In genomic region chrX:36902321-36903114, GRCm38 (mm10) we compare ENCODE assay signal across 8 mouse cellular contexts. TPM values are rescaled to one million over a fixed set of nuclear protein-coding genes. Genes with fewer than 3 reads are reported as not detected.
DNase-seq lines count a peak whose midpoint lies in the region; ATAC-seq and TF ChIP-seq lines count a peak whose summit lies in the region.

Gene Nkrf, minus strand, starts transcription at chrX:36902899.

- H3K9ac ChIP-seq in heart, embryonic 11.5 days (ENCODE audit: low read depth, low read length) = peak within 1 kb of the TSS; percentile 75
- H3K9ac ChIP-seq in liver, postnatal 0 days (replicated peaks) = peak within 1 kb of the TSS; percentile 74

- H3K4me3 ChIP-seq in C2C12 (ENCODE audit: insufficient read depth, poor library complexity, severe bottlenecking) = peak within 1 kb of the TSS; percentile 60
- H3K4me3 ChIP-seq in cortical plate, adult 2 months (ENCODE audit: insufficient read depth, low read length) = peak within 1 kb of the TSS; percentile 91
- peak within 1 kb of the TSS; percentile 55 for H3K4me3 ChIP-seq in heart, embryonic 11.5 days (ENCODE audit: low read depth, low read length)
- peak within 1 kb of the TSS; percentile 62 for H3K4me3 ChIP-seq in liver, postnatal 0 days (ENCODE audit: low read depth, low read length)

- CTCF ChIA-PET in Patski (lab: Charles Lee) = no interaction called here

- no peak for TF ChIP-seq EP300 in liver, postnatal 0 days (IDR thresholded peaks at IDR 0.05; ENCODE audit: low read depth)

- TF ChIP-seq CTCF in C2C12 (IDR thresholded peaks at IDR 0.05; ENCODE audit: control insufficient read depth, insufficient read depth, insufficient read length) = no peak
- no peak for TF ChIP-seq CTCF in Patski (IDR thresholded peaks at IDR 0.05)
- no peak for TF ChIP-seq CTCF in cortical plate, adult 2 months (IDR thresholded peaks at IDR 0.05; ENCODE audit: extremely low read depth, insufficient read depth, low read length)
- TF ChIP-seq CTCF in liver, postnatal 0 days (IDR thresholded peaks at IDR 0.05; ENCODE audit: low read depth) = no peak

- no peaks in the 10 kb centered on the region for H3K4me1 ChIP-seq in cortical plate, adult 2 months (ENCODE audit: control insufficient read depth, insufficient read depth, low read length)
- no peaks in the 10 kb centered on the region for H3K4me1 ChIP-seq in heart, embryonic 11.5 days (ENCODE audit: control insufficient read depth, insufficient read depth, low read length)
- H3K4me1 ChIP-seq in liver, postnatal 0 days (ENCODE audit: insufficient read depth) = 0 out of 2 replicates have a peak, but pooled peaks cover 3% of the 10 kb centered on the region

- no peak for DNase-seq in Patski (ENCODE audit: low read depth, low spot score)
- peak; percentile 22 for DNase-seq in kidney, postnatal 14 days
- DNase-seq in liver, postnatal 0 days = peak; percentile 40
- DNase-seq in right cerebral cortex, adult 18-20 months = peak; percentile 43
- no peak for DNase-seq in c-Kit-positive CD71-positive TER-119-positive erythroid progenitor cells, embryonic 14.5 days (ENCODE audit: low spot score)

- H3K36me3 ChIP-seq in C2C12 (ENCODE audit: control insufficient read depth, insufficient read depth) = no peaks in the 10 kb centered on the region
- no peaks in the 10 kb centered on the region for H3K36me3 ChIP-seq in heart, embryonic 11.5 days (ENCODE audit: control insufficient read depth, insufficient read depth, low read length)
- no peaks in the 10 kb centered on the region for H3K36me3 ChIP-seq in liver, postnatal 0 days (replicated peaks; ENCODE audit: insufficient read depth, low read length)

- POLR2A ChIA-PET in Patski (lab: Charles Lee) = no interaction called here

- TF ChIP-seq POLR2A in cortical plate, adult 2 months (IDR thresholded peaks at IDR 0.05; ENCODE audit: extremely low read depth, insufficient read depth, low read length) = peak; percentile 63; the same call in 1 of the 2 replicates

- 19% methylated on average over 30 of the region's 47 CpGs for WGBS in heart, embryonic 11.5 days (ENCODE audit: insufficient replicate concordance)
- 28% methylated on average over 34 of the region's 47 CpGs for WGBS in liver, postnatal 0 days (ENCODE audit: insufficient replicate concordance)

- peaks cover 52% of the 10 kb centered on the region for H3K79me2 ChIP-seq in C2C12 (ENCODE audit: control insufficient read depth, insufficient read depth)

- in situ Hi-C loops in Patski (cut with MboI; ENCODE audit: low pct_unique_long_range_greater_than_20kb) = no loop called here

- peak within 1 kb of the TSS; percentile 65 for H3K4me2 ChIP-seq in heart, embryonic 11.5 days
- peak within 1 kb of the TSS; percentile 85 for H3K4me2 ChIP-seq in liver, postnatal 0 days (ENCODE audit: low read depth, low read length)

- no peaks in the 10 kb centered on the region for H3K9me3 ChIP-seq in heart, embryonic 11.5 days (replicated peaks; ENCODE audit: control insufficient read depth, low read length)
- H3K9me3 ChIP-seq in liver, postnatal 0 days (ENCODE audit: low read length) = no peaks in the 10 kb centered on the region

- H3K27me3 ChIP-seq in C2C12 (ENCODE audit: control insufficient read depth, insufficient read depth, insufficient read length) (no peaks in the 10 kb centered on the region), Patski (peaks cover 20% of the 10 kb centered on the region)
- no peaks in the 10 kb centered on the region for H3K27me3 ChIP-seq in heart, embryonic 11.5 days (ENCODE audit: control insufficient read depth, insufficient read depth, low read length)
- H3K27me3 ChIP-seq in liver, postnatal 0 days (ENCODE audit: insufficient read depth, low read length) = no peaks in the 10 kb centered on the region

- H3K27ac ChIP-seq in cortical plate, adult 2 months (ENCODE audit: insufficient read depth, low read length) = peak within 1 kb of the TSS; percentile 49
- H3K27ac ChIP-seq in heart, embryonic 11.5 days (ENCODE audit: low read depth, low read length) = peak within 1 kb of the TSS; percentile 64
- H3K27ac ChIP-seq in liver, postnatal 0 days (ENCODE audit: low read depth) = peak within 1 kb of the TSS; percentile 66

- peak within 1 kb of the TSS; percentile 68 for H3ac ChIP-seq in C2C12 (ENCODE audit: control insufficient read depth, insufficient read length, low read depth)

- H3K79me3 ChIP-seq in C2C12 (ENCODE audit: low read depth) = peaks cover 43% of the 10 kb centered on the region

- ATAC-seq in Patski = peak; percentile 40
- peak; percentile 49 for ATAC-seq in heart, embryonic 11.5 days (replicated peaks; ENCODE audit: insufficient number of reproducible peaks, low FRiP score, low TSS enrichment)
- peak; percentile 46 for ATAC-seq in liver, postnatal 0 days

TF ChIP-seq in C2C12, 6 proteins besides CTCF, POLR2A, EP300 and RAD21:
- TF ChIP-seq FOSL1 (IDR thresholded peaks at IDR 0.05; ENCODE audit: insufficient read depth, low read length, poor library complexity, severe bottlenecking) (no peak), MYOG (IDR thresholded peaks at IDR 0.05; ENCODE audit: control insufficient read depth, extremely low read depth, insufficient read length) (no peak), CEBPB (IDR thresholded peaks at IDR 0.05; ENCODE audit: low read depth) (no peak), USF1 (IDR thresholded peaks at IDR 0.05; ENCODE audit: low read depth) (no peak), MYOD1 (IDR thresholded peaks at IDR 0.05; ENCODE audit: control insufficient read depth, insufficient read length, low read depth) (no peak), MAX (IDR thresholded peaks at IDR 0.05) (no peak)

RNA-seq across cellular contexts. Expression of gene Nkrf, which starts in this region (rescaled TPM):
- polyA plus RNA-seq in C2C12 (2012; fragmentation: generic; extraction: Trizol) (4.3 TPM), Patski (2021) (8.4 TPM)
- 16.5 and 16.7 TPM in 2 replicates for polyA plus RNA-seq in cortical plate, adult 2 months (2012; rRNA removed)
- polyA plus RNA-seq in heart, embryonic 11.5 days (2014; fragmentation: Nextera tagmentation; extraction: Ambion mirVana) = 1.1 and 1.3 TPM in 2 replicates
- 0.69 and 0.75 TPM in 2 replicates for polyA plus RNA-seq in liver, postnatal 0 days (2015; fragmentation: Nextera tagmentation; extraction: Ambion mirVana)

Comparison
In these comparisons a context has a peak if more than half of its experiments do, and no peak if none do; other contexts are left out.
1. Peak in DNase-seq, ATAC-seq, H3K4me3 ChIP-seq, H3K27ac ChIP-seq, H3K9ac ChIP-seq and H3K4me2 ChIP-seq in liver, postnatal 0 days; RNA of the gene not detected or under 1 TPM.
2. DNase-seq: peak in kidney, postnatal 14 days (single experiment) and right cerebral cortex, adult 18-20 months (single experiment); none in Patski (single experiment) and c-Kit-positive CD71-positive TER-119-positive erythroid progenitor cells, embryonic 14.5 days (single experiment).
3. Peak in every context shown above with its lines, with median percentiles within 50 percentile points of each other: H3K4me3 ChIP-seq, ATAC-seq and H3K27ac ChIP-seq.